Mouse (Mus musculus) megakaryocyte-erythroid progenitor cell, adult 5 weeks (primary cell): ENCODE measurements around the gene Ceacam11. TPM values are rescaled to one million over a fixed set of nuclear protein-coding genes. Genes with fewer than 3 reads are reported as not detected.

ENCODE experiments used
- polyA plus RNA-seq: library from polyadenylated mRNA; stranded (reverse); fragments of >175 nt; gene quantifications from 2 replicates; pipeline ENCODE4 v1.2.3, GENCODE M21; 2012

Ceacam11 gene
- not detected in 2 replicates for polyA plus RNA-seq

GRCm38 (mm10) chr7:17971824-17972223 is at the start of gene Ceacam11:
Gene Ceacam11 (plus strand): TSS chr7:17972124.

GRCm38 (mm10) chr7:18009589-18009988 is 37.7 kb downstream of the Ceacam11 start, which contains the start of gene Ceacam13:
Gene Ceacam13 (plus strand): TSS chr7:18009889.

Other genes with a start within 250 kb of the Ceacam11 start
- not detected in 2 replicates for gene Ceacam14, start 159.5 kb upstream of the Ceacam11 start, polyA plus RNA-seq
- not detected in 2 replicates for gene Gm5155, start 100.4 kb upstream of the Ceacam11 start, polyA plus RNA-seq
- not detected in 2 replicates for gene Ceacam13, start 37.8 kb downstream of the Ceacam11 start, polyA plus RNA-seq
- not detected in 2 replicates for gene Ceacam12, start 93.8 kb downstream of the Ceacam11 start, polyA plus RNA-seq
- gene Igfl3, start 204.4 kb downstream of the Ceacam11 start, polyA plus RNA-seq = not detected in 2 replicates